Mouse (Mus musculus): ENCODE results near the gene Hist1h2af.
"Not testable (repeated sequence)": the region's sequence is repeated elsewhere in the genome, so short reads cannot be mapped to it uniquely, and the experiment has no call there.

Hist1h2af gene

GRCm38 (mm10) chr13:23574546-23575170, 41.0 kb downstream of the Hist1h2af start:
- POLR2A ChIA-PET = interaction anchor here in 3 of 4 experiments (0.7 to 28.3 kb wide), 23 partner anchors 10 to 1532 kb away, joined by 3 to 794 read pairs (median 50); partner anchors contain the start of genes Hist1h4d (in 3 of the 3), Hist1h4f (in 3 of the 3), Hist1h1d (in 2 of the 3) and Hist1h2ac (in 2 of the 3)
- CTCF ChIA-PET = not testable (repeated sequence)

- POLR2A ChIA-PET = interaction anchor here (0.6 to 28.3 kb wide), 50 partner anchors 7 to 1822 kb away, joined by 3 to 794 read pairs (median 6); partner anchors contain the start of genes Hist1h2ac (in 3 of the 4), Hist1h2bc (in 3 of the 4), Hist1h1d (in 2 of the 4) and Hist1h2af (in 2 of the 4)
- CTCF ChIA-PET = no interaction called here
These were observed 41.7 kb downstream of the Hist1h2af start, which contains the start of gene Hist1h3d for GRCm38 (mm10) chr13:23575271-23575851. Hist1h3d (plus strand) TSS chr13:23575763.

DNA sequence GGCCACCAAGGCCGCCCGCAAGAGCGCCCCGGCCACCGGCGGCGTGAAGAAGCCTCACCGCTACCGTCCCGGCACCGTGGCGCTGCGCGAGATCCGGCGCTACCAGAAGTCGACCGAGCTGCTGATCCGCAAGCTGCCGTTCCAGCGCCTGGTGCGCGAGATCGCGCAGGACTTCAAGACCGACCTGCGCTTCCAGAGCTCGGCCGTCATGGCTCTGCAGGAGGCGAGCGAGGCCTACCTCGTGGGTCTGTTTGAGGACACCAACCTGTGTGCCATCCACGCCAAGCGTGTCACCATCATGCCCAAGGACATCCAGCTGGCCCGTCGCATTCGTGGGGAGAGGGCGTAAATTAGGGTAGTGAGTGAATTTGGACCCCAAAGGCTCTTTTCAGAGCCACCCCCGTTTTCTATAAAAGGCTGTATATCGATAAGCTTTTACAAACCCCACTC, 42.2 kb downstream of the Hist1h2af start:
- CTCF ChIA-PET = not testable (repeated sequence)
- POLR2A ChIA-PET = interaction anchor here (0.6 to 28.3 kb wide), 62 partner anchors 8 to 1822 kb away, joined by 3 to 794 read pairs (median 5); partner anchors contain the start of genes Hist1h2ac (in 3 of the 4), Hist1h2bc (in 3 of the 4), Hist1h1d (in 2 of the 4) and Hist1h2ab (in 2 of the 4)

- ChIA-PET CTCF (no interaction called here), POLR2A (interaction anchor here (0.6 to 28.3 kb wide), 67 partner anchors 8 to 1823 kb away, joined by 3 to 794 read pairs (median 5); partner anchors contain the start of genes Hist1h2ac (in 3 of the 4), Hist1h2bc (in 3 of the 4), Hist1h1d (in 2 of the 4) and Hist1h2ab (in 2 of the 4))
These were observed 42.7 kb downstream of the Hist1h2af start for GRCm38 (mm10) chr13:23576351-23576881.

DNA sequence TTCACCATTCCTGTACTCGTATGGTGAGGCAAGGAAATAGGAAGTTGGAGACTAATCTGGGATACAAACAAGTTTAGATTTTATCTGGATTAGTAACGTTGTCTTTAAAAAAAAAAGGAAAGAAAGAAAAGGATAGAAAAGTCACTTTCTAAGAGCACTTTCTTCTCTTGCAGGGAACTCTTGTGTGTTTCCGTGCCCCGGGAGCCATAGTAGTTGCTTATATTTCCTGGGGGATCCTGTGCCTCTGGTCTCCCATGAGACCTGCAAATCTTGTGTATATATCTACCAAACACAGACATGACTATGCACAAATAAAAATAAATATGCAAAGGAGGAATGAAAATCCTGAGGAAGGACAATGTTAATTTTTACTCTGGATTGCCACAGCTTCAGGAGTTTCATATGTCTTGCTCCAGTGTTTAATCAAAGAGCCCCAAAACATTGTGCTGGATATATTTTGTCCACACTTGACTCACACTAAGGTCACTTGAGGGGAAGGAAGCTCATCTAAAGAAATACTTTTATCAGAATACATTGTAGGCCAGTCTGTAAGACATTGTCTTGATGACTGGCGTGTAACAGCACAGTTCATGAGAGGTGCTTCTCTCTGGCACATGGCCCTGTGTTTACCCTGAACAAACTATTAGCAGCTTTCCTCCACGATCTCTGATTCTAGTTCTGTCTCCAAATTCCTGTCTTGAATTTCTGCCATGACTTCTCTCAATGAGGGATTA, 43.4 kb downstream of the Hist1h2af start:
- POLR2A ChIA-PET = interaction anchor here (0.6 to 28.3 kb wide), 59 partner anchors 7 to 1823 kb away, joined by 3 to 794 read pairs (median 5); partner anchors contain the start of genes Hist1h2ac (in 3 of the 4), Hist1h2bc (in 3 of the 4), Hist1h1a (in 2 of the 4) and Hist1h1d (in 2 of the 4)

GRCm38 (mm10) chr13:23577835-23578234, 44.1 kb downstream of the Hist1h2af start:
- ChIA-PET CTCF (no interaction called here), POLR2A (interaction anchor here in 3 of 4 experiments (0.7 to 28.3 kb wide), 19 partner anchors 7 to 186 kb away, joined by 3 to 794 read pairs (median 19); partner anchors contain the start of genes Hist1h1d (in 2 of the 3), Hist1h2ab (in 2 of the 3), Hist1h2ac (in 2 of the 3) and Hist1h2af (in 2 of the 3))

More for the DNA sequence above, 43.4 kb downstream of the Hist1h2af start:
- CTCF ChIA-PET = no interaction called here

DNA sequence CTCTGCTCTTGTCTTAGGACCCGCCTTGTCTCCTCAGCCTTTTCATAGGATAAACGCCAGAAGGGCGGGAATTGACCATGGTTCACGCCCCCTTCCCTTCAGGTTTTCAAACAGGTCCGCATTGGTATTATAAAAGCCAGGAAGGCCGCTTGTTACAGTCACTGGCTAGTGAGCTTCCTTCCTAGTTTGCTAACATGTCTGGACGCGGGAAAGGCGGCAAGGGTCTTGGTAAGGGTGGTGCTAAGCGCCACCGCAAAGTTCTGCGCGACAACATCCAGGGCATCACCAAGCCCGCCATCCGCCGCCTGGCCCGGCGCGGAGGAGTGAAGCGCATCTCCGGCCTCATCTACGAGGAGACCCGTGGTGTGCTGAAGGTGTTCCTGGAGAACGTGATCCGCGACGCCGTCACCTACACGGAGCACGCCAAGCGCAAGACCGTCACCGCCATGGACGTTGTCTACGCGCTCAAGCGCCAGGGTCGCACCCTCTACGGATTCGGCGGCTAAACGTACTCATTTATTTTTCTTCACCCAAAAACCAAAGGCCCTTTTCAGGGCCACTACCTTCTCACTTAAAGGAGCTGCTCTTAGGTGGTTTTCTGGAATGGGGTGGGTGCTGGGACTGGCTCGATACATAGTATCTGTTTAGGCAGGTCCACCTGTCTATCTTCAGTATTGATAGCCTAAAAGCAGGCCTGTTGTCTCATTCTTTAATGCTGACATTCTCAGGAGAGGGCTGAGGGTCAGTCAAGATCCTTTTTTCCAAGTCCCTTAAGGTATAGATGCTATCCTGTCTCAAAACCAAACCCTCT, 47.9 kb downstream of the Hist1h2af start, which contains the start of gene Hist1h4d:
Hist1h4d (plus strand) TSS at position 191 of the 811 bp plus-strand sequence.
- CTCF ChIA-PET = interaction anchor here in 2 of 4 experiments (1.0 to 1.8 kb wide), 2 partner anchors 13 to 20 kb away, joined by 4 to 7 read pairs; no protein-coding TSS in a partner anchor
- POLR2A ChIA-PET = interaction anchor here (0.6 to 29.6 kb wide), 140 partner anchors 1 to 1865 kb away, joined by 3 to 794 read pairs (median 6); partner anchors contain the start of genes Hist1h1e (in 4 of the 4), Hist1h2ac (in 4 of the 4), Hist1h2ae (in 4 of the 4) and Hist1h2af (in 4 of the 4)

DNA sequence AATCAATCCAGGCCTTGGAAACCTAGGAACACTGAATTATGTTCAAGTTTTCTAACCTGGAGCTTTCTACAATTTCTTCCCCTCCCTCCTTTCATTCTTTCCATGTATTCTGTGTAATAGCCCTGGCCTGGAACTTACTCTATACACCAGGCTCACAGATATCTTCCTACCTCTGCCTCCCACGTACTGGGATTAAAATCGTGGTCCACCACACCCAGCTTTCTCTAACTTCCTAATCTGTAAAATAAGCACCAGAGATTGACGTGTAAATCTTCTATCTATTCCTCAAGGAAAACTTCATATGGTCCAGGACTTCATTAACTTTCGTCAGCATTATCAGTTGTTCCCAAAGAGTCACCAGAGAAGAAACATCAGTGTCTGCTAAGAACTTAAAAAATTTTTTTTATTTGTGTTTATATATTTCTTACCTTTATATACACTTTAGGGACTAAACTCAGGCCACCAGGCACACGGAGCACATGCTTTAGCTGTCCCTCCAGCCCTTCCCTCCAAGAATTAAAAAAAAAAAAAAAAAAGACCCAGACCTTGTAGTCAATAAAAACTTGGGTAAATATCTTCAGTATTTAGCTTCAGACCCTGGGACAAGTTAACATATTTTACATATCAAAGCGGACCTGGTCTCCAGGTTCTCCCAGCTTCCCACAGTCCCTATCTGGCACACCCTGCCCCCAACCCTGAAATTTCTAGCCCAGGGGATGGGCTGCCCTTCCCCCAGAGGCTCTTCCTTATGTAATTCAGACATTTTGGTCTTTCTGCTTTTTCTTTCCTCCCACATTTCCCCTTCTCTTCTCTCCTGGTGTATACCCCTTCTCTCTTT, 48.7 kb downstream of the Hist1h2af start:
- POLR2A ChIA-PET = interaction anchor here (0.5 to 29.6 kb wide), 130 partner anchors 2 to 1865 kb away, joined by 3 to 794 read pairs (median 6); partner anchors contain the start of genes Hist1h1e (in 4 of the 4), Hist1h2ac (in 4 of the 4), Hist1h2ae (in 4 of the 4) and Hist1h2bc (in 4 of the 4)
- CTCF ChIA-PET = interaction anchor here in 3 of 4 experiments (0.6 to 1.8 kb wide), 3 partner anchors 12 to 181 kb away, joined by 3 to 7 read pairs (median 4); no protein-coding TSS in a partner anchor

- CTCF ChIA-PET = no interaction called here
- POLR2A ChIA-PET = interaction anchor here (0.6 to 29.6 kb wide), 81 partner anchors 3 to 1862 kb away, joined by 3 to 794 read pairs (median 19); partner anchors contain the start of genes Hist1h1e (in 4 of the 4), Hist1h2ac (in 4 of the 4), Hist1h2ae (in 4 of the 4) and Hist1h2bc (in 4 of the 4)
These were observed 49.8 kb downstream of the Hist1h2af start for GRCm38 (mm10) chr13:23583387-23584068.
